Mouse (Mus musculus): ENCODE results near the gene Rapgef1. TPM values are rescaled to one million over a fixed set of nuclear protein-coding genes. Genes with fewer than 3 reads are reported as not detected.
A peak's percentile ranks its signal among the peaks of the same experiment; 100 is the strongest.

The Rapgef1 gene
- polyA plus RNA-seq, 1 experiment from 2014 or later, result 13.3 TPM

- Histone ChIP-seq H3K36me3 (ENCODE audit: control insufficient read depth, insufficient read depth, low read length) (no peaks in the 10 kb centered on the region), H3K27ac (ENCODE audit: low read depth, low read length) (no peak overlapping the region), H3K9ac (ENCODE audit: low read depth, low read length) (no peak overlapping the region), H3K4me2 (replicated peaks; ENCODE audit: low read depth, low read length) (no peak overlapping the region), H3K9me3 (ENCODE audit: control insufficient read depth, low read length) (no peaks in the 10 kb centered on the region), H3K4me1 (replicated peaks; ENCODE audit: control insufficient read depth, insufficient read depth, low read length) (peaks cover 2% of the 10 kb centered on the region; the same call in 1 of the 2 replicates), H3K27me3 (ENCODE audit: control insufficient read depth, insufficient read depth, low read length) (no peaks in the 10 kb centered on the region), H3K4me3 (ENCODE audit: low read depth, low read length) (no peak overlapping the region)
- 26% methylated on average over 4 of the region's 4 CpGs for WGBS
- no peak for ATAC-seq (ENCODE audit: low FRiP score)
- DNase-seq (ENCODE audit: low spot score), result no peak
Measured at GRCm38 (mm10) chr2:29663260-29663877, 43.8 kb downstream of the Rapgef1 start.

GRCm38 (mm10) chr2:29665421-29665820 is 45.9 kb downstream of the Rapgef1 start:
- H3K4me3 ChIP-seq (ENCODE audit: low read depth, low read length), result no peak overlapping the region
- ATAC-seq (ENCODE audit: low FRiP score) (no peak), DNase-seq (ENCODE audit: low spot score) (no peak)
- 86% methylated on average over 5 of the region's 5 CpGs for WGBS
- H3K27ac ChIP-seq (ENCODE audit: low read depth, low read length), result no peak overlapping the region
- H3K27me3 ChIP-seq (ENCODE audit: control insufficient read depth, insufficient read depth, low read length), result no peaks in the 10 kb centered on the region
- no peak overlapping the region for H3K4me2 ChIP-seq (replicated peaks; ENCODE audit: low read depth, low read length)
- H3K9ac ChIP-seq (ENCODE audit: low read depth, low read length), result no peak overlapping the region
- H3K4me1 ChIP-seq (replicated peaks; ENCODE audit: control insufficient read depth, insufficient read depth, low read length), result peaks cover 2% of the 10 kb centered on the region; the same call in 1 of the 2 replicates
- H3K9me3 ChIP-seq (ENCODE audit: control insufficient read depth, low read length), result no peaks in the 10 kb centered on the region
- H3K36me3 ChIP-seq (ENCODE audit: control insufficient read depth, insufficient read depth, low read length), result no peaks in the 10 kb centered on the region

GRCm38 (mm10) chr2:29666589-29666988 is 47.1 kb downstream of the Rapgef1 start:
- no peaks in the 10 kb centered on the region for H3K9me3 ChIP-seq (ENCODE audit: control insufficient read depth, low read length)
- WGBS, result 10% methylated on average over 7 of the region's 7 CpGs
- peaks cover 2% of the 10 kb centered on the region; the same call in 1 of the 2 replicates for H3K4me1 ChIP-seq (replicated peaks; ENCODE audit: control insufficient read depth, insufficient read depth, low read length)
- H3K4me2 ChIP-seq (replicated peaks; ENCODE audit: low read depth, low read length), result no peak overlapping the region
- ATAC-seq (ENCODE audit: low FRiP score), result no peak
- H3K4me3 ChIP-seq (ENCODE audit: low read depth, low read length), result no peak overlapping the region
- H3K9ac ChIP-seq (ENCODE audit: low read depth, low read length), result no peak overlapping the region
- H3K27ac ChIP-seq (ENCODE audit: low read depth, low read length), result no peak overlapping the region
- no peaks in the 10 kb centered on the region for H3K36me3 ChIP-seq (ENCODE audit: control insufficient read depth, insufficient read depth, low read length)
- H3K27me3 ChIP-seq (ENCODE audit: control insufficient read depth, insufficient read depth, low read length), result no peaks in the 10 kb centered on the region
- DNase-seq (ENCODE audit: low spot score), result peak; percentile 37

- H3K27ac ChIP-seq (ENCODE audit: low read depth, low read length), result no peak overlapping the region
- peaks cover 2% of the 10 kb centered on the region; the same call in 1 of the 2 replicates for H3K4me1 ChIP-seq (replicated peaks; ENCODE audit: control insufficient read depth, insufficient read depth, low read length)
- no peaks in the 10 kb centered on the region for H3K36me3 ChIP-seq (ENCODE audit: control insufficient read depth, insufficient read depth, low read length)
- no peaks in the 10 kb centered on the region for H3K27me3 ChIP-seq (ENCODE audit: control insufficient read depth, insufficient read depth, low read length)
- DNase-seq (ENCODE audit: low spot score) (no peak), ATAC-seq (ENCODE audit: low FRiP score) (no peak)
- 90% methylated on average over 4 of the region's 4 CpGs for WGBS
- no peak overlapping the region for H3K4me2 ChIP-seq (replicated peaks; ENCODE audit: low read depth, low read length)
- no peak overlapping the region for H3K4me3 ChIP-seq (ENCODE audit: low read depth, low read length)
- H3K9me3 ChIP-seq (ENCODE audit: control insufficient read depth, low read length), result no peaks in the 10 kb centered on the region
- no peak overlapping the region for H3K9ac ChIP-seq (ENCODE audit: low read depth, low read length)
Measured at GRCm38 (mm10) chr2:29667109-29667508, 47.6 kb downstream of the Rapgef1 start.

GRCm38 (mm10) chr2:29668011-29668691 is 48.6 kb downstream of the Rapgef1 start:
- H3K27ac ChIP-seq (ENCODE audit: low read depth, low read length), result no peak overlapping the region
- no peaks in the 10 kb centered on the region for H3K9me3 ChIP-seq (ENCODE audit: control insufficient read depth, low read length)
- H3K9ac ChIP-seq (ENCODE audit: low read depth, low read length), result no peak overlapping the region
- 90% methylated on average over 7 of the region's 7 CpGs for WGBS
- no peak for DNase-seq (ENCODE audit: low spot score)
- no peak for ATAC-seq (ENCODE audit: low FRiP score)
- 0 out of 2 replicates have a peak, but pooled peaks cover 2% of the 10 kb centered on the region for H3K4me1 ChIP-seq (replicated peaks; ENCODE audit: control insufficient read depth, insufficient read depth, low read length)
- H3K4me3 ChIP-seq (ENCODE audit: low read depth, low read length), result no peak overlapping the region
- H3K36me3 ChIP-seq (ENCODE audit: control insufficient read depth, insufficient read depth, low read length), result no peaks in the 10 kb centered on the region
- no peaks in the 10 kb centered on the region for H3K27me3 ChIP-seq (ENCODE audit: control insufficient read depth, insufficient read depth, low read length)
- no peak overlapping the region for H3K4me2 ChIP-seq (replicated peaks; ENCODE audit: low read depth, low read length)

- H3K4me2 ChIP-seq (replicated peaks; ENCODE audit: low read depth, low read length), result no peak overlapping the region
- DNase-seq (ENCODE audit: low spot score), result no peak
- H3K36me3 ChIP-seq (ENCODE audit: control insufficient read depth, insufficient read depth, low read length), result no peaks in the 10 kb centered on the region
- no peak overlapping the region for H3K27ac ChIP-seq (ENCODE audit: low read depth, low read length)
- no peak overlapping the region for H3K9ac ChIP-seq (ENCODE audit: low read depth, low read length)
- H3K4me1 ChIP-seq (replicated peaks; ENCODE audit: control insufficient read depth, insufficient read depth, low read length), result 0 out of 2 replicates have a peak, but pooled peaks cover 2% of the 10 kb centered on the region
- H3K4me3 ChIP-seq (ENCODE audit: low read depth, low read length), result no peak overlapping the region
- H3K27me3 ChIP-seq (ENCODE audit: control insufficient read depth, insufficient read depth, low read length), result no peaks in the 10 kb centered on the region
- 87% methylated on average over 4 of the region's 4 CpGs for WGBS
- ATAC-seq (ENCODE audit: low FRiP score), result no peak
- H3K9me3 ChIP-seq (ENCODE audit: control insufficient read depth, low read length), result no peaks in the 10 kb centered on the region
Measured at GRCm38 (mm10) chr2:29668963-29669362, 49.4 kb downstream of the Rapgef1 start.

- H3K36me3 ChIP-seq (ENCODE audit: control insufficient read depth, insufficient read depth, low read length), result no peaks in the 10 kb centered on the region
- H3K27ac ChIP-seq (ENCODE audit: low read depth, low read length), result no peak overlapping the region
- no peak overlapping the region for H3K4me2 ChIP-seq (replicated peaks; ENCODE audit: low read depth, low read length)
- H3K27me3 ChIP-seq (ENCODE audit: control insufficient read depth, insufficient read depth, low read length), result no peaks in the 10 kb centered on the region
- ATAC-seq (ENCODE audit: low FRiP score), result no peak
- H3K9ac ChIP-seq (ENCODE audit: low read depth, low read length), result no peak overlapping the region
- H3K4me1 ChIP-seq (replicated peaks; ENCODE audit: control insufficient read depth, insufficient read depth, low read length), result 0 out of 2 replicates have a peak, but pooled peaks cover 2% of the 10 kb centered on the region
- no peak overlapping the region for H3K4me3 ChIP-seq (ENCODE audit: low read depth, low read length)
- DNase-seq (ENCODE audit: low spot score), result no peak
- H3K9me3 ChIP-seq (ENCODE audit: control insufficient read depth, low read length), result no peaks in the 10 kb centered on the region
Measured at GRCm38 (mm10) chr2:29669711-29670110, 50.2 kb downstream of the Rapgef1 start.

- WGBS, result 75% methylated on average over 9 of the region's 9 CpGs
- Histone ChIP-seq H3K9ac (ENCODE audit: low read depth, low read length) (no peak overlapping the region), H3K27me3 (ENCODE audit: control insufficient read depth, insufficient read depth, low read length) (no peaks in the 10 kb centered on the region), H3K4me2 (replicated peaks; ENCODE audit: low read depth, low read length) (no peak overlapping the region), H3K4me3 (ENCODE audit: low read depth, low read length) (no peak overlapping the region), H3K36me3 (ENCODE audit: control insufficient read depth, insufficient read depth, low read length) (no peaks in the 10 kb centered on the region), H3K9me3 (ENCODE audit: control insufficient read depth, low read length) (no peaks in the 10 kb centered on the region), H3K4me1 (replicated peaks; ENCODE audit: control insufficient read depth, insufficient read depth, low read length) (0 out of 2 replicates have a peak, but pooled peaks cover 2% of the 10 kb centered on the region), H3K27ac (ENCODE audit: low read depth, low read length) (no peak overlapping the region)
- DNase-seq (ENCODE audit: low spot score) (no peak), ATAC-seq (ENCODE audit: low FRiP score) (no peak)
Measured at GRCm38 (mm10) chr2:29670231-29670991, 50.9 kb downstream of the Rapgef1 start.
